Mouse (Mus musculus) adrenal gland, adult 10 weeks (tissue): ENCODE measurements around the gene Etnppl. TPM values are rescaled to one million over a fixed set of nuclear protein-coding genes. Genes with fewer than 3 reads are reported as not detected.

Source experiments
- polyA plus RNA-seq: library from polyadenylated mRNA; stranded (reverse); fragments of 350-450 nt; fragmentation: Illumina TruSeq; extraction: RNeasy Lipid Tissue Mini Kit (QIAGEN cat#74804); gene quantifications from one replicate; pipeline ENCODE4 v1.2.3, GENCODE M21; 2014; ENCODE audit warnings: low read depth, low replicate concordance

The Etnppl gene
- polyA plus RNA-seq, result 1.3 TPM

GRCm38 (mm10) chr3:130617439-130617898 lies at the start of gene Etnppl:
Gene Etnppl (plus strand): TSS chr3:130617448.

Other genes starting within 250 kb of the Etnppl start
- 209 TPM for gene Ostc, start 92.0 kb downstream of the Etnppl start, polyA plus RNA-seq
- gene Rpl34, start 113.0 kb downstream of the Etnppl start, polyA plus RNA-seq, result 50.3 TPM